Mouse (Mus musculus): ENCODE measurements at regions not wholly inside any gene's neighbourhood (a gene's known extent, or its start where the extent isn't known, plus 50 kb on each side); places are given as distances from the start of the nearest gene placed in this dataset.
A peak's percentile ranks its signal among the peaks of the same experiment; 100 is the strongest.

DNA sequence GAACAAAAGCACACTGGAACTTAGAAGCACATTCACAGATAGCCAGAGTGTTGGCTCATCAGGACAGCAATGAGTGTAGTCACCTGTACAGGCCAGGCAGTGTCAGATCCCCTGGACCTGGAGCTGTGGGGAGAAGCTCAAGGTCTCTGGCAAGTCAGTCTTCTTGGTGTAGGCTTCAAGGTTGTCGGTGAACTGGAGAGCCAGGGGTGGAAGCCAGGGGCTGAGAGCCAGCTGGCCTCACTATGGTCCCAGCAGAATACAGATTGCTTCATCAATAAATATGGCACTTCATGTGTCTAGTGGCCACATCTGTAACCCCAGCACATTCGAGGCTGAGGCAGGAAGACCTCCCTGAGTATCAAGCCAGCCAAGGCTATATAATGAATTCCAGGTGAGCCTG, 101.0 kb upstream of the Tgfbr2 start:
- no peak for DNase-seq

DNA sequence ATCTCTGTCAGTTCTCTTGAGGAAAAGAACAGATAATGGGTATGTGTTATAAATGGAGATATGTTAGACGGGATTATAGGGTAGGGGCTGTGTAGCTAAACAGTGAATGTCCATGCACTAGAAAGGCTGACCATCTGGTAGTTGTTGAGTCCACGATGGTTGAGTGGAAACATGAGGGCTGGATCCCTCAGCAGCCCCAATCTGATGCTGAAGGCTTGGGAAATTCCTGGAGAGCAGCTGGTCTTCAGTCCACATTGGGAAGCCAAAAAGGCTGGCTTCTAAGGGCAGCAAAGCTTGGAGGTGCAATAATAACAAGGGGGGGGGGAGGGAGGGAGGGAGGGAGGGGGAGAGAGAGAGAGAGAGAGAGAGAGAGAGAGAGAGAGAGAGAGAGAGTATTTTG, 97.3 kb upstream of the Tgfbr2 start:
- no peak for DNase-seq

DNA sequence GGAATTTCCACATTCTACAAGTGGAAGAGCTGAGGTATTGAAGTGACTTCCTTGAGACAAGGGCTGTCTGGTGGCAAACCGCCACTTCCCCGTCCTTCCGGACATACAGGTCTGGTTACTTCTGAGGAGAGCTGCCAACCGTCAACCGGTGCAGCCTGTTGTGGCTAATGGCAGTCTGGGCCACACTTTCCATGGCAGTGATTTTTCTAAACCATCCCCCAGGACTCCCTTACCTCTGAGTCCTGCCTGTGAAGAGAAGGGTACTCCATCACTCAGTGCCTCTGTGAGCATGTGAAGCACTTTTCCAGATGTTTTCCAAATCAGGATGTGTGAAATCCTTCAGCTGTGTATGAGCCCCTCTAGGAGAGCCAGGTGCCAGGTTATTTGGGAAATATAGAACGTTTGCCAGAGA, 95.3 kb upstream of the Tgfbr2 start:
- DNase-seq, result peak; percentile 41

DNA sequence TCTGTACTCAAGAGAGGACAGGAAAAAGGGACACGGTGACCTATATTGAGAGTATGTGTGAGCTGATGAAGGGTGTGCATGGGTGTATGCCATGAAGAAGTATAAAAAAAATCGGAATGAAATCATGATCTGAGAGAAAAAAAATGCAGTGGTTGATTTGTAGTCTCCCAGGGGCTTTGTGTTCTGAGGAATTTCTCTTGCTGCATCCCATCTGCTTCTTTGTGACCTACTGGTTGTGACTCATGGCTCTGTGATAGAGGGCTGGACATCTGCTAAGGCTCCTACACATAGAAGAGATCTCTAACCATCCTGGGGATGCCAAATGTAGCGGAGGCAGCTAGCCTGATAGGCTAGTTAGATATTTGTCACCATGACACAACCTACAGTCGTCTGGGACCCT, 92.3 kb upstream of the Tgfbr2 start:
- no peak for DNase-seq

DNA sequence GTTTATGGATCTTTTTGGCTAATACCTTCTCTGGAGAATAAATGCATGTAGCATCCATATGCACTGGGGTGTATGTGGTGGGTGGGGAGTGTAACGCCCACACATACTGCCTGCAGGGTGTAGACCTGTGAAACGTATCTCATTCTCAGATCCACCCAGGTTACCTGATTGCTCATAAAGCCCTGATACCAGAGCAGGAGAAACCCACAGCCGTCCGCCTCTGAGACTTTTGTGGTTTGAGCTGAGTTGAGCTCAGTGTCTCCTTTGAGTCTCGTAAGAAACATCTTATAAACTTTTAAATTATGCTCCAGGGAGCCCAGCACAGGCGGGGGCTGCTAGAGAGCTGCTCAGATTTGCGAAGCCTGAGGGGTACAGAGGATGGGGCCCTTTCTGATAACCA, 88.7 kb upstream of the Tgfbr2 start:
- no peak for DNase-seq

DNA sequence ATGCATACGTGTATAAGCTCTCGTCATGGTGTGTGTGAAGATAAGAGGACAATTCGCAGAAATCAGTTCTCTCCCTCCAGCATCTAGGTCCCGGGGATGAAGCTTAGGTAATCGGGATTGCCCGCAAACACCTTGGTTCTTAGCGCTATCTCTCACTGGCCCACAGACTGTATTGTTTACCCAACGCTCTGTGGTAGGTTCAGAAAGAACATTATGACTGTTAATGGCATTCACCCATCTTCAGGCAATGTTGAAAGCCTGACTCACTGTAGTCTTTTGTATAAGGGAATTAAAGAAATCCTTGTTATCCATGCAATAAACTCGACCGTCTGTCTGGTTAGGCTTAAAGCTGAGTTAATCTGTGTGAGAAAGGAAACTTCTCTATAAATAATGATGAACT, 84.4 kb upstream of the Tgfbr2 start:
- DNase-seq, result no peak

DNA sequence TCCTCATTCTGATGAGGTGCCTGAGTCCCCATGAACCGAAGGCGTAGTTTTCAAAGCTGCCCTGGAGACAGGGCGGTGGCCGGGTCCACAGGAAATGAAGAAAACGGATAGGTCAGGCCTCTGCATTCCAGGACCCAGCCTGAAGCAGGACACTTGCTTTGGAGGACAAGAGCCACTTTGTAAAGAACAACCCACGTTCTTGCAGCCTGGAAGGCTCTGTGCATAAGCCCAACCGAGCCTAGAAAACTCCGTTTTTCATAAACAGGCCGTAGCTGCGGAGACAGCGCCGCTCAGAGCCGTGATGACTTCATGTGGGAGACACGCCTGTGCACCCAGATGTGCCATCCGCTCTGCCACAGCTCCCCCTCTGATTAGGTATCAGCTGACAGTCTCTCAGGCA, 78.4 kb upstream of the Tgfbr2 start:
- peak; percentile 21 for DNase-seq

DNA sequence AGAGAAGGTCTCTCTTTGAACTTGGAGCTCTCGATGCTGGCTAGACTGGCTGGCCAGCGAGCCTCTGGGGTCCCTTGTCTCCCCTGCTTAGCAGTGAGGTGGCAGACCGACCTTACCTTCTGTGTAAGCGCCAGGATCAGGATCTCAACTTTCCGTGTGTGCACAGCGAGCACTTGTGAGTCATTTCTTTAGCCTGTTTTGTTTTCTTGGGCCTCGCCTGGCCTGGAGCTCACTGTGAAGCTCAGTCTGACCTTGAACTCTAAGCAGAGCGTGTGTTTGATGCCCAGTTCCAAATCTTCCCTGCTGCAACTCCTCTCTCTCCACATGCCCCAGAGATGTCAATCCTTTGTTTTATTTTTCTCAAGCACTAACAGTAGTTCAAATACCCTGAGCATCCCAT, 77.6 kb upstream of the Tgfbr2 start:
- no peak for DNase-seq

DNA sequence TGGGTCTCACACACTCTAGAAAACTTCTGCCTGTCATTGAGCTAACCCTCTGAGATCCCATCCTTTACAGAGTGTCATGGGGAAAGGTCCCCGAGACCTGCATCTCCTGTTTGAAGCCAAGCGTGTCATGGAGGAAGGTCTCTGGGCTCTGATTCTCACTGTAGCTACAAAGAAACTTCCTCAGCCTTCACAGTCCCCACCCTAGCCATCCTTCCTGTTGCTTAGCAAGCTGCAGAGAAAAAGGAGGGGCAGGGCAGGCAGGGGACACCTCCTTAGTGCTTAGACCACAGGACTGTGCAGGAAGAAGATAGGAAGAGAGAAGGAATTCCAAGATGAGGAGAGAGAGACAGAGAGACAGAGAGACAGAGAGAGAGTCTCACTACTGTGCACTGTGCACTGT, 74.6 kb upstream of the Tgfbr2 start:
- DNase-seq, result peak; percentile 26

DNA sequence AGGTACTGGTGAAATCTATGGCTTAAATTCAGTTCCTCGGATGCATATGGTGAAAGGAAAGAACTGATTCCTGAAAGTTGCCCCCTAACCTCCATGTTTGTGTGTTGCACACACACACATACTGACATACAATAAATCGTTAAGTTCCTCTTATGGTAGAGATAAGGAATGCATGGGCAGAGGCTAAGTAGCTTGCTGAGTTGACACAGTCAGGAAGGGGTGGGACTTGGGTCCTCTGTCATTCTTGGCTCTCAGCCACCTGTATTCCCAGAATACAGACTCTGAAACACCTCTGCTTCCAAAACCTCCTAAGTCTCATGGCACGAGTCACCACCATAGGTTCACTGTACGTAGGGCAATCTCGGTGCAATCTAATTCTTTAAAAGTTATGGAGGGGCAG, 70.0 kb upstream of the Tgfbr2 start:
- DNase-seq, result no peak

DNA sequence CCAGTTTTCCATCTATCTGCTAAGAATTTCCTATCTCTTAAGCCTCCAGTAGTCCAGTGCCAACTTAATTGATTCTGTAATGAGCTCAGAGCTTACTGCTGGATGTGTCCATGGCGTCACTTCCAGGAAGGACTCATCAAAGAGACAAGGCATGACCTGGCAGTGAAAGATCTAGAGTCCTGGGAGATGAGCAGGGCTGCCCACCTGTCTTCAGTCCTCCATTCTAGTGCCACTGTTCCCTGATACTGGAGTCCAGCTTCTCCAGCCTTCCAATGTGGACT, 69.4 kb upstream of the Tgfbr2 start:
- no peak for DNase-seq

DNA sequence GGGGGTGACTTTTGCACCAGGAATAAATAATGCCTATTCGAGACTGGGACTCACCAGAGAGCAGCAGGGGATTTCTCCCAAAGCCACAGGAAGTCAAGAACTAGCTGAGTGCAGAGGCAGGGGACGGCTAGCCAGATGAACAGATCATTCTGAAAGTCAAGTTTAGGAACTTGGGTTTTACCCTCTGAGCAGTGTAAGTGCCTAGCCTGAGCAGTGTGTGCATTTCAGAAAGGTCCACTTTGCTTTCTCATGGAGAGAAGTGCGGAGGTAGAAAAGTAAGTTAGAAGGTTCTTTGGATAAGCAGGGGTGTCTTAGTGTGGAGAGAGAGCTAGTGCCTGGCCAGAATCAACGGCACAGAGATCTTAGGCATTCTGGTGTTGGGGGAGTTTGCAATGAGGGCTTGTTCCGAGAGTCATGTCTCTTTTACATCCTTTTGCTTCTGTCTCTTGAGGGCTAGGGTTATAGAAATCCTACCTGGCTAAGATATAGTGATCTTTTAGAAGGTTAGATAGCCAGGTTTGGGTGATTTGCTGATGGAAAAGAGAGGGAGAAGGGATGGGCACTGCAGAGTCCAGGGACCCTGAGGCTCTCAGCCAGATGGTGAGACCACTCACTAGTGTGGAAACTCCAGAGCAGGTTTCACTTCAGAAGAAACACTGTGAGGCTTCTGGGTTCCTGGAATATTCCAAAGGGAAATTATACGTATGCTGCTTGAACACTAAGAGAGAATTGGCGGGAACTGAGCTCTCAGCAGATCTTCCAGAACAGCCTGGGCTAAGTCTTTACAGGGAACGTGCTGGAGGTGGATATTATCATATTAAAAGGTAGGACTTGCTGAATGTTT, 68.8 kb upstream of the Tgfbr2 start:
- DNase-seq, result no peak

DNA sequence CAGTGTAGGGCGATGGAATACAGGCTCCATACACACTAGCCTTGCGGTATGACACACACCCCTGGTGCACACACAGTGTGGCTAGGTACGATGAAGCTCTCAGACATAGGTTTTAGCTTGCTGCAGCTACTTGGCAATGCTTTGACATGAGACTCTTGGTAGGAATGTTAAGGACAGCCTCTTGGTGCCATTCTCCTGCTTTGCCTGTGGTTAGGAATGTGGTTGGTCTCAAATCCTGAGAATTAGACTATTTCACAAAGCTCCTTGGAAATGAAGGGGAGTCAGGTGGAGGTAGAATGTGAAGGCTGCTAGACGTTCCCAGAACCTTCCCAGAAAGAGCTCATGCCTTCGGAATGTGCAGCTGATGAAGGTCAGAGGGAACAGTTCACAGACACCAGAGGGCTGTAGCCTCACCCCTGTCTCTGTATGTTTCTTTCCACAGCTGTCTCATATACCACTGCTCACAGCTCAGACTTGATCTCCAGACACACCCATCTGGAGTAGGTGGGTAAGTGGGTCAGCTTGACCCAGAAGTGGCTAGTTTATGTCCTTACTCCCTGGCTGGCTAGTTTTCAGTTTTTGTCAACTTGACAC, 66.9 kb upstream of the Tgfbr2 start:
- DNase-seq, result no peak

DNA sequence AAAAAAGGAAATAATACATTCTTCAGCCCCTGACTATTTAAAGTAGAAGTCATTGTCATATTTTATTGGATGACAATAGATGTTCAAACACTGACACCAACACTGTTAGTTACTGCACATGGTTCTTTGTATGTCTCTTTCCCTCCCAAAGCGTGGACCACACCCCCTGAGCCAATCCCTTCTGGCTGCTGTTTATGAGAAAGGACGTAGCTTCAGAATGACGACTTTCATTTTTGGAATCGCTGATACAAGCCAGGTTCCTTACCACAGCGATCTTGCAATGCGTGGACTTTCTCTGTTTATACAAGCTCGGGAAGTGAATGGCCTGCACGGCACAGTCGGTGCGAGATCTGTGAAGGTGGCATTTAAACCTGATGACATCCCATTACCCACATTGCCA, 66.1 kb upstream of the Tgfbr2 start:
- no peak for DNase-seq

DNA sequence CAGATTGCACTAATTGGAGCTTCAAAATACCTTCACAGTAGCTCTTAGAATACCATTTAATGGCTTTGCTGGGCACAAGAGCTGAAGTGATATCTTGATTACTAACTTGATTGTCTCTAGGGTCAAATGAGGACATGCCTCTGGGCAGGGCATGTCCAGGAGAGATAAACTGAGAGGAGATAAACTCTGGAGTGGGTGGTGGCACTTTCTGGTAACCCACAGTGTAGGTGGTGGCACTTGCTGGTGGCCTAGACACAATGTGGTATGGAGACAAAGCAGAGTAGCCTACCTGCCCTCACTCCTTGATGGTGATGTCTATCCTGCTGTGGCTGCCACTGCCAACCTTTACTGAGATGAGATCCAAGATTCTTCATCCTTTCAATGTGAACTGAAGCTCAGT, 61.7 kb upstream of the Tgfbr2 start:
- no peak for DNase-seq

DNA sequence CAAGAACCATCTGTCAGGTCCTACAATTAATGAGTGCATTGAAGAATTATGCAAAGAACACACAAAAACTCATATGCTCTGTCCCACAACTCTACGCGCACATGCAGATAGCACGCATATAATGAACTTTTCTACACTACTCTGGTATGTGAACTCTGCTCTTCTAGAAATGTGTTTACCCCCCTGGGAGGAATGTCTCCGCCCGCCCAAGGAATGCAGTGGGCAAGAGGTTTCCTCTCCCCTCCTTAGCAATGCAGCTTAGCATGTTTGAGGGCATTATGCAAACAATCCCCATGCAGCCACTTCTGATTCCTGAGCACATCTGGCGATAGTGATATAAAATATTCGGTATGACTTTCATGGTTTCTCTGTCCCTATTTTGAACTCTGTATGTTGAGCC, 59.0 kb upstream of the Tgfbr2 start:
- no peak for DNase-seq

DNA sequence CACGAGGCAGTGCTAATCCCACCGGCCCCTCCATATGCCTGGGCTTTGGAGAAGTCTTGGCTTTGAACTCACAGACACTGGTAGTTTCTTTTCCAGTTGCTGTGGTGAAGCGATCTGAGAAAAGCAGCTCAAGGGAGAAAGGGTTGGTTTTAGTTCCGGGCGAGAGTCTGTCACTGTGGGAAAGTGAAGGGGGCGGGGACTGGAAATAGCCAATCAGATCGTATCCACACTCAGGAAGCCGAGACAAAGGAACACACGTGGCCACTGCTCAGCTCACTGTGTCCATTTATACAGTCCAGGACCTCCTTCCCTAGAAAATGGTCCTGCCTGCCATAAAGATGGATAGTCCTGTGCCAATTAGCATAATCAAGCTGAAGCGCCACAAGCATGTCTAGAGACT, 57.2 kb upstream of the Tgfbr2 start:
- no peak for DNase-seq

DNA sequence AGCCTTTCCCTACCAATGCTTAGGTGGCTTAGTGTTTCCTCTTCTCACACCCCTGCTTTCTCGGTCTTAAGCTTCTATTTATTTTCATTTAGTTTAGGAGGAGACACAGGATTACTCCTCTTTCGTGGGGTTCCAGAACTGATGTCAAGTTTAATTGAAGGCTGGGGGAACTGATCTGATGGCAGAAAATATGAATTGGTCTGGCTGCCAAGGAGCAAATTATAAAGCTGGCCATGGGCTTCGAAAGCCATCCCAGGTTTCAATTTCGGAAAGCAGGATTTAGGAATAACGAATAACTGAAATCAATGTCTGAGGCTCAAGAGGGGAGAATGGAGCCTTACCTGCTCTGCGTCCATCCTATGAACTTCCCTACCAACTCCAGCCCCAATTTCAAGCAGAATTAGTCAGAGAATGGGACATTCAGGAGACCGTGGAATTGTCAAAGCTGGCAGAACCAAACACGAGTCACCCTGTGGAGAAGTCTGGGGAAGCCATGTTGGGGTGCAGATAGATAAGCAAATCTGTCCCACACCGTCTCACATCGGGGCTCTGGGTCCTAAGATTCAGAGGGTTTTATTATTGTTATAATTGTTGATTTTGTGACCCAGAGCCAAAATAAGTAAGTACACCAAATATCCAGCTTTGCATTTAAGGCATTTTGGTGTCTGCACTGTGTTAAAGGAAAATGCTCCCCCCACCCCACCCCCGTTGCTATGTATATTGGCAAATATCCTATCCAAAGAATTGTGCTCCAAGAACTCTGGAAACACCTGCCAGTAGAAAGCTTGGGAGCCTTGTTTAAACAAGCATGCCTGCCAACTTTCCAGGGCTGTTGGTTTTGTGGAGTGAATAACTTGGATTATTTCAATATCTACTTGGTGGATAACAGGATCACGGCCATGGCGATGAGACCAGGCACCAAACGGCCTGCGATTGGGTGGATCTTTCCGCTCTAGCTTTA, 56.5 kb upstream of the Tgfbr2 start:
- DNase-seq, result no peak

DNA sequence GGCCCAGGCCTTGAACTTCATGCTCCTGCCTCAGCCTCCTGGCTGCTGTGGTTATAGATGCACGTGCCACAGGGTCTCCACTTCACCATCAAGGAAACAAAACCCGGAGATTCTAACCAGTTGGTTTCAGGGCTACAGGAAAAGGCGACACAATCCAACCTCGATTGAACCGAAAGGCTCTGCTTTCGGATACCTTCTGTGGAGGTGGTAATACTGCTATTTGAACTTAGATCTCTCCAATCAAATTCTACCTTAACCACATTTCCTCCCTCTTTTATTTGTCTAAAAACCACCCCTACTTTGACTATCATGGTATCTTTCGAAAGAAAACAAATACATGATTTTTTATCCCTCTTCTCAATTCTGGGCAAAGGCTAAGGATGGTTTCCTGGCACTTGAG, 55.2 kb upstream of the Tgfbr2 start:
- no peak for DNase-seq

DNA sequence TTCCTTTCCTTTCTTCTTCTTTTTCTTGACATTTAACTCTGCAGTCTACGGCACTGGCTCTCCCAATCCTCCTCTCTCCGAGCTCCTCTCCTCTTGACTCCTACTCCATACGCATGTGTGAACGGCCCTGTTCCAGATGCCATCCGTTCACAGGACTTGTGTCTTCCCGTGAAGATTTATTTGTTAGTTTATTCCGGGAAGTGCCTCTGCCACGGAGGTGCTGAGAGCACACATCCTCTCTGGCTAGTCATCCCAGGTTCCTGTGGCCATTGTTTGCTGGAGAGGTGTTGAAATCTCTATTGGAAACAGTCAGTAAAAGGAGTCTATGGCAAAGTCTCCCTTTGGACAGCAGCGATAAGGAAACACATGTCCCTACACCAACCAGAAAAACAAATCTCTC, 53.3 kb upstream of the Tgfbr2 start:
- DNase-seq, result peak; percentile 59

DNA sequence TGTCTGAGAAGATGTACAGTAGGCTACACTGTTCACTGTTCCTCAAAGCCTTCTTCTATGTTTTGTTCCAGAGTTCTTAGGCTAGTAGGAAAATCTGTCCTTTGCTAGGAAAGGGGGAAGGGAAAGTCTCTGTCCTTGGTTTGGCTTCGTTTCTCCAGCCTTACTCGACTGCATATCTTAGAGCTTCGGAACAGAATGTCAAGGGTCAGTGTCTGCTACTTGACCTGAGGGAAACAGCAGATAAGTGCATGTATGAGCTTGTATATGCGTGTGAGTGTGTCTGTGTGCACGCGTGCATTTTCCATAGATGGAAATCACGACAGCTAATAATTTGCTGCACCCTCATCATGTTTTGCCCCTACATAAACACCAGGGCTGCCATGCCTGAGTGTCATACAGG, 52.6 kb upstream of the Tgfbr2 start:
- no peak for DNase-seq

All from kidney, adult 9 months (tissue).